Mouse (Mus musculus) macrophage (primary cell): ENCODE measurements at regions not wholly inside any gene's neighbourhood (a gene's known extent, or its start where the extent isn't known, plus 50 kb on each side); places are given as distances from the start of the nearest gene placed in this dataset.

Experiments
- H3K27ac ChIP-seq: fragments of 350-480 bp; formaldehyde crosslinking; 2 replicates; pipeline ENCODE4 v1.9.0; 2021
- H3K36me3 ChIP-seq: fragments of 350-480 bp; formaldehyde crosslinking; 2 replicates; pipeline ENCODE4 v1.9.0; 2021; ENCODE audit errors: inconsistent target
- H3K4me3 ChIP-seq: fragments of 350-480 bp; formaldehyde crosslinking; 2 replicates; pipeline ENCODE4 v1.9.0; 2021; ENCODE audit errors: inconsistent target
- H3K79me2 ChIP-seq: fragments of 350-480 bp; formaldehyde crosslinking; 2 replicates; pipeline ENCODE4 v1.9.0; 2021; ENCODE audit errors: inconsistent target
- WGBS: methylation state at CpG from one replicate; pipeline ENCODE4 v1.1.7; 2026; ENCODE audit warnings: inconsistent platforms; ENCODE audit not compliant: missing documents; 5-methylcytosine and 5-hydroxymethylcytosine counted together

DNA sequence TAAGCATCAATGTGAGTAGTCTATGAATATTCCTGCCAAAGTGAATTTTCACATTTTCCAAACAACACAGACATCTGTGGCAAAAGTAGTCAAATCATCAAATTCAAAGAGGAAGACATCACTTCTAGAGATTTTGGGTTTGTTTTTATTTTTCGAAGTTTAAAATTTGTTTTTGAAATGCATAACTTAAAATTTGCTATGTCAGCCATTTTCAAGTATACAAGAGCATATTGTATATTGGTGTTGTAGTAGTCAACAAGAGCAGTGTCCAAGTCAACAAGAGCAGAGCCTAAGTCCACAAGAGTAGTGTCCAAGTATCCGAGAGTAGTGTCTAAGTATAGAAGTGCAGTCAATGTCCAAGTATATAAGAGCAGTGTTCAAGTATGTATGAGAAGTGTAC, 107.9 kb upstream of the Tle4 start:
- Histone ChIP-seq H3K27ac (no peak overlapping the region), H3K36me3 (no peaks in the 10 kb centered on the region), H3K4me3 (no peak overlapping the region), H3K79me2 (no peaks in the 10 kb centered on the region)
- WGBS = 97% methylated on average over 2 of the region's 2 CpGs

DNA sequence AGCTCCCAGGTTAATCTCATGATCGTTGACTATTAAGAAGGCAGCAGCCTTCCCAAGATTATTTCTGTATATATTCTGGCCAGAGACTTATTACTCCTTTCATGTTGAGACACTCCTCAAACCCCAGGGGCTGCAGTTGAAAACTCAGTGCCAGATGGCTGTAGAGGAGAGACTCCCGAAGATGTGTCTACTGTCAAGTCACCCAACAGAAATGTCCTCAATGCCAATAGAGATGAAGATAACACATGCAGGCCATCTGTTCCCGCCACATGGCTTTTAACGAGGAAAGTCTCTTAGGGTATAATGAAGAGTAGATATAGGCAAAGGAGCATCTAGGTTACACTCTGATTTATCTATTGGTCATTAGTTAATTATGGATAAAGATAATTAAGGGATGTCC, 103.3 kb upstream of the Tle4 start:
- 96% methylated on average over 4 of the region's 4 CpGs for WGBS
- H3K36me3 ChIP-seq = no peaks in the 10 kb centered on the region

DNA sequence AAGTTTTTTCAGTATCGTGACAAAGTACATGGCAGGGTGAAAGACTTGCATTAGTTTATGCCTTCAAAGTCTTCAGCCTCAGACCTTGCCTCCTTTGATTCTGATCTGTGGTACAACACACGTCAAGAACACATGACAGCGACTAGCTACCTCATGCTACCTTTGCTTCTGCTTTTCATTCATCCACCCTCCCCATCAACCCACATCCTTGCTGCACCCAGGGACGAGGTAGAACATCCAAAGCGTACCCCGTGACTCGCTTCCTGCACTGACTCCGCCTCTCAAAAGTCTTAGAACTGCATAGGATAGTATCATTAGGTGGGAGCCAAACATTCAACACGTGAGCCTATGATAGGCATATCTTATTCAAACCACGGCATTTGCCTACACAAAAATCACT, 97.5 kb upstream of the Tle4 start:
- 54% methylated on average over 10 of the region's 10 CpGs for WGBS

More for the DNA sequence above, 103.3 kb upstream of the Tle4 start:
- Histone ChIP-seq H3K27ac (no peak overlapping the region), H3K4me3 (no peak overlapping the region), H3K79me2 (no peaks in the 10 kb centered on the region)

DNA sequence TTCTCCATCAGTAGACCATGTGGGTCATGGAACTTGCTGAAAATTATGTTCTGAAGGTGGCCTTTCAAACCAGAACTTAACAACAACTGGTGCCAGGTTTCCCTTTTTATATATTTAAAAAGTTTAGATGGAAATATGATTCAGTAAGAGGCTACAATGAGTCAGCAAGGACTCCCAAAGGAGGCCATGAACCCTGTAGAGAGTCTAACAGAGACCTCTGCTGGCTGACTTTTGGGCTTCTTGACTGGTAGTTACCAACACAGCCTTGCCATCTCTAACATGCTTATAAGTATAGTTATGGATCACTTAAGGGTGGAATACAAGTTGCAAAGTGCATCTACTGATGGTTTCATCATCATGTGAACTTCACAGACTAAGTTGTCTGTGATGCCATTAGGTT, 94.3 kb upstream of the Tle4 start:
- Histone ChIP-seq H3K36me3 (no peaks in the 10 kb centered on the region), H3K79me2 (no peaks in the 10 kb centered on the region), H3K4me3 (no peak overlapping the region), H3K27ac (no peak overlapping the region)

More for the DNA sequence above, 97.5 kb upstream of the Tle4 start:
- Histone ChIP-seq H3K4me3 (no peak overlapping the region), H3K36me3 (no peaks in the 10 kb centered on the region), H3K27ac (no peak overlapping the region), H3K79me2 (no peaks in the 10 kb centered on the region)

DNA sequence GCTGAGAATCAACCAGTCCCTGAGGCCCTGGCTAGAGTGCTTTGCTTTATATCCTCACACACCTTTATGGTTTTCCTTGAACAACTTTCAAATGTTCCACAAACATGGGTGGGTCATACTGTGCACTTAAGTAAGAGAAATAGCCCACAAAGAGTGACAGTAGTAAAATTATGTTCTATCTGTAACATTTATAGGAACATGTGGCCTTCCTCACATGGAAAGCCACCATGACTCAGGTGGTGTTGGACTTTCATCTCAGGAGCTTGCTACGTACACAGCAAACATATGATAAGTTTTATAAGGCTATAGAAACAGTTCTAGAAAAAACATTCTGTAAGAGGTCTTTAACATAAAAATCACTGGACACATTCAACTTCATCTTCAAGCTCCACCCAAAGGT, 87.8 kb upstream of the Tle4 start:
- Histone ChIP-seq H3K4me3 (no peak overlapping the region), H3K79me2 (no peaks in the 10 kb centered on the region), H3K27ac (no peak overlapping the region), H3K36me3 (no peaks in the 10 kb centered on the region)
- 100% methylated on average over 1 of the region's 1 CpGs for WGBS

DNA sequence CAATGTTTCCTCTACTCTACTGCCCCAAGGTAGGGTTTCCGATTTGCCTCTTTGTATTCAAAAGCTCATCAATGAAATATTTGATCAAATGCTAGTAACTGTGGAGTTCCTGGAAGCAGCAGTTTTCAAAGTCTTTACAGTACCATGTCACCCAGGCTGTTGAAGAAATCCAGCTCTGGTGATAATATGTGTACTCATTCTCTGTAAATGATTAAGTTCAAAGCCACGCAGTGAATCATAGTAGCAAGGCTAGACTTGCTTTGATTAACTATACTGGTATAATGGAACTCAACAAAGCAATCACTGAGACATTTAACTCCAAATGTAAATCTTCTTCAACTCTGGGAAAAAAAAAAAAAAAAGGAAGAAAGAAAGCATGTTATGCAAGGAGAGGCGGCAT, 86.8 kb upstream of the Tle4 start:
- Histone ChIP-seq H3K36me3 (no peaks in the 10 kb centered on the region), H3K4me3 (no peak overlapping the region), H3K27ac (no peak overlapping the region), H3K79me2 (no peaks in the 10 kb centered on the region)
- 81% methylated on average over 3 of the region's 3 CpGs for WGBS

DNA sequence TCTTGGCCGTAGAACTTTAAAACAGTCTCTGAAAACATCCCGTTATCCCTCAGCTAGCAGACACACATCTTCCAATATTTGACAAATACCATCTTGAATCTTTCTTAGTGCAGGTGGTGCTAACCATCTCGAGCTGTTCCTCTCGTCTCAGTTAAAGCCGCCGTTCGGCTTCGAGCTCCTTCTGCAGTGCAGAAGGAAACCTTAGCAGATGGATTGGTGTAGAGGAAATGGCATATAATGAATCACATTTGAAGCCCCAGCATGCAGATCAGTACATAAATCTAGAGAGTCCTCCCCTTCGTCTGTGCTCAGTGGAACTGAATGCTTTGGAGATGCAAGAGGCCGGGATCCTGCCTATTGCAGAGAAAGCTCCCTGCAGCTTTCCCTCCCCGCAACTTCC, 83.5 kb upstream of the Tle4 start:
- no peak overlapping the region for H3K27ac ChIP-seq
- no peaks in the 10 kb centered on the region for H3K36me3 ChIP-seq
- no peaks in the 10 kb centered on the region for H3K79me2 ChIP-seq
- H3K4me3 ChIP-seq = no peak overlapping the region
- 47% methylated on average over 11 of the region's 11 CpGs for WGBS

DNA sequence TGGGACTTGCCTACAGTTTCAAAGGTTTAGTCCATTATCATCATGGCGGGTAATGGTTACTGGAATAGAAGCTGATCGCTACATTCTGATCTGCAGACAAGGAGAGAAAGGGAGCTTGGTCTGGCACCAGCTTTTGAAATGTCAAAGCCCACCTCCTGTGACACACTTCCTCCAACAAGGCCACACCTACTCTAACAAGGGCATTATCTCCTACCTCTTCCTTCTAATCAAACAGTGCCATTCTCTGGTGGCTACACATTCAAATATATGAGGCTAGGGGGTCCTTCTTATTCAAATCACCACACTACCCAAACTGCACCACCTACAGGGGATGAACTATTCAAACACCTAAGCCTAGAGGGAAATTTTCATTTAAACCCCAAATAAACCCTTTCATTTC, 81.9 kb upstream of the Tle4 start:
- Histone ChIP-seq H3K4me3 (no peak overlapping the region), H3K27ac (no peak overlapping the region), H3K36me3 (no peaks in the 10 kb centered on the region), H3K79me2 (no peaks in the 10 kb centered on the region)
- WGBS = 93% methylated on average over 2 of the region's 2 CpGs

DNA sequence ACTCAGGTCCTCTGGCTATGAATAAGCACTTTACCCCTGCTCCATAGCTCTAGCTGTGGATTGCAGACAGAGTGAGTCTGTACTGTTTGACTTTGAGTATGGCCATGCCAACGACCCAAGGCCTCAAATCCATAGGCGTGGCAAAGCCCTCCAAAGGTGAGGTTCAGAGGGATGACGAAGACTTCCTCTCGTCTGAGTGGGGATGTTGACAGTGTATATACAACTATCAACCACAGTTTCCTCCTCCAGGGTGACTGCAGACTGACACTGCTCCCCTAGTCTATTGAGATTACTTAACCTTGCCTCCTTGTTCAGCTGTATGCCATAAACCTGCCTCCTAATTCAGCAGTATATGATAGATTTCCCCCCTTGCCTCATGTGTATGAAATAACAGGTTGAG, 80.7 kb upstream of the Tle4 start:
- Histone ChIP-seq H3K27ac (no peak overlapping the region), H3K4me3 (no peak overlapping the region), H3K36me3 (no peaks in the 10 kb centered on the region), H3K79me2 (no peaks in the 10 kb centered on the region)
- WGBS = 39% methylated on average over 2 of the region's 4 CpGs

DNA sequence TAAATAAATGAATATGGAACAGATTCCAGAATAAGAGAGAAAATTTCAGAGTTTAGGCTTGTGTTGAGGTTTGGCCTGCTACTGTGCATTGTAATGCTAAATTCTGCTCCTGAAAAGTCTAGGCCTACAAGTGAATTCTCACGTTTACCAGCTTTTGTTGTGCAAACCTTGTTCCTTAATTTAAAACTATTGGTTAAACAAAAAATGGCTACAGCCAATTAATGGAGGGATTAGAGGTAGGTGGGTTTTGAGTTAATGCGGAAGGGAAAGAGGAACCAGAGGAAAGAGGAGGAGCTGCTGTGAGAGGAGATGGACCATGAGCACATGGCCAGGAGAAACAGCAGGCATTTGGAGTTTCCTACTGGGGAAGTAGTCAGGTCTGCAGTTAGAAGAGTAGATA, 79.1 kb upstream of the Tle4 start:
- H3K36me3 ChIP-seq = no peaks in the 10 kb centered on the region
- no peaks in the 10 kb centered on the region for H3K79me2 ChIP-seq
- 11% methylated on average over 2 of the region's 2 CpGs for WGBS
- no peak overlapping the region for H3K4me3 ChIP-seq
- H3K27ac ChIP-seq = no peak overlapping the region

DNA sequence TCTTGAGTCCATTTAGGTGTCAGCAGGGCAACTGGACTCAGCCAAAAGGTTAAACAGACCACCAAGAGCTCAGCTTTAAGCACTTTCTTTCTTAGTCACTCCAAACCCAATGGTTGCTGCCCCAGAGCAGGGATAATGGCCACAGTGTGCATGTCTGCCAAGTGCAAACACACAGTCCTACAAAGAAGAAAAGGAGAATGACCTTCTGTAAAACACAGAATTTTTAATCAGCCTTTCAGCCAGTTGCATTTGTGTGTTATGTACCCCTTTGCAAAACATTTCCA, 72.9 kb upstream of the Tle4 start:
- Histone ChIP-seq H3K36me3 (no peaks in the 10 kb centered on the region), H3K4me3 (no peak overlapping the region), H3K27ac (no peak overlapping the region), H3K79me2 (no peaks in the 10 kb centered on the region)

DNA sequence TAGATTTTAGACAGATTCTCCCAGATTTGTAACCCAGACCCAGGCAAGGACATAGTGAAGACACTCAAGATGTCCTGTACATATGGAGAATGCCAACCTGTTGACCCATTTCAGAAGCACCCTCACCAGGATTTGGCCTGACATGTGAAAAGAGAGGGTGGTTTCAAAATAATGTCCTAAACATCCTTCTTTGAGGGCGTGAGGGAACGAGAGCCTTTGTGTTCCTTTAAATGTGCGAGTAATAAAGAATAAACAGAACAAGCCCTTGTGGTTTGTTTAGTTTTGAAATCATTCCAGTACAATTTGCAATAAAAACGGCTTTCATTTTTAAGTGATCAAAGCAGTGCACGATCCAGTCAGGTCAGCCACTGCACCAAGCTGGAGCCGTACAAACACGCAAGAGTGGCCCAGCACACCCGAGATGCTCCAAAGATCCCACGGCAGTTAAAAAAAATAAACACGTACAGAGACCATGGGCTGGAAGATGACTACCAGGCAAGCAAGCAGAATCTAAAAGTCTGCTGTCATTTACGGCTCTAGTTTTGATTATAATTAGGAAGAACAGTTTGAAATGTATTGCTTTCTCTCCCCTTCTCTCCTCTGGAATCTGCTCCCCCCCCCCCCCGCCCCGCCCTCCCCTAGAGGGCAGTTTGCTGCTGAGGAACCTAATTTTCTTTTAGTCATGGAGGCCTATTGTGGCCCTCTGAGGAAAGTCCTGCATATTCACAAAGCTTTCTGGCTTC, 72.4 kb upstream of the Tle4 start:
- no peaks in the 10 kb centered on the region for H3K36me3 ChIP-seq
- H3K27ac ChIP-seq = no peak overlapping the region
- 32% methylated on average over 13 of the region's 13 CpGs for WGBS
- no peak overlapping the region for H3K4me3 ChIP-seq
- H3K79me2 ChIP-seq = no peaks in the 10 kb centered on the region

DNA sequence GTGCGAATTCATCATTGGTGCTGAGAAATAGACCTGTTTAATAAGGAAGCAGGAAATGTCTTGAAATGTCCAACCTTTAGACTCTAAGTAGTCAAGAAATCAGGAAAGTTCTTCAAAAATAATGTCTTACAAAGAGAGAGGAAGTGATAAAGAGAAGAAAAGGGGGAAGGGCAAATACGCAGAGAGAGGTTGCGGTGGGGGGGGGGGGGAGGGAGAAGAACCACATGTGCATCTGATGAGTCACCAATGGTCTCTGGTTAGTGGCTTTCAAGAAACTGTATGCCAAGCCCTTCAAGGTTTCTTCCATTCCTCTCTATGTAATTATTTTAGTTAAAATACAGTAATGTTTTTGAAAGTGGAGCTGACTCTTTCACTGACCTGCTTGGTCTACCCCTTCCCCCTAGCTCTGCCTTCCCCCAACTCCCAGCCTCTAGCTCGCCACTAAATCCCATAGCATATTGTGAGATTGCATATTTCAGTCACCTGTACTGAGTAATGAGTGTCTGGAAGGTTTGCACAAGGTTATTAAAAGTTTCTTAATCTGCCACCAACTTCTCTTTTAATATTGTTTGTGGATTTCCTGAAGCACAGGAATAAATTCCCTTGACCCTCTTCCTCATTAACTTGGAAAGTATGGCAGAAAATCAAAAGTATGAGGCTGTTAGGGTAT, 70.8 kb upstream of the Tle4 start:
- Histone ChIP-seq H3K4me3 (no peak overlapping the region), H3K36me3 (no peaks in the 10 kb centered on the region), H3K79me2 (no peaks in the 10 kb centered on the region), H3K27ac (peak overlapping the region; percentile 19; the same call in 1 of the 2 replicates)
- 23% methylated on average over 4 of the region's 4 CpGs for WGBS

DNA sequence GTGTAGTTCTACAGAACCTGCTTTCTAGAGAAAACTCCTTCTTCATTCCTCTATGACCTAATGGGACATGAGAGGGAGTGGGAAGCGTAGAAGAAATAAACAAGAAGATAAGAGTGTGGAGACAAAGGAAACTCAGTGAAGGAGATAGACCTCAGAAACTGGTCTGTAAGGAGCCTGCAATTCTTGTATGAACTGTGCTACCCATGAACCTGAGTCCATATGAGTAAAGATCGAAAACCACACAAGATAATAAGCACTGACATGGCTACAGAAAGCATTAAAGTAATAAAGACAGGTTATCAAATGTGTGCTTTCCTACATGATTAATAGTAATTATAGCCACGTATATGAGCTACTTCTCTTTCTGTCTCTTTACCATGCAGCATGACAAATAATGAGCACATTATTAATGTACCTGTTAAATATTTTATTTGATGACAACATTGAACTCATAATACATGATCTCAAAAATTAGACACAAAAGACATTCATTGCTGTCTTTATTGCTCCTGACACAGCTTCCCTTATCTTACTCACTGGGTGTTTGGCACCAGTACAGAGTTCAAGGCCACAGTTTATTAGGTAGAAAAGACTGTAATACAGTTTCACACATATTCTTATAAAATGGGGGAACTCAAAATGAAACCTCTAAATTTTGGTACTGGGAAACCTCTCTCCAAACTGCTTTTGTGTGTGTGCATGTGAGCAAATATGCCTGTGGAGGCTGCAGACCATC, 67.0 kb upstream of the Tle4 start:
- H3K27ac ChIP-seq = no peak overlapping the region
- H3K36me3 ChIP-seq = no peaks in the 10 kb centered on the region
- no peak overlapping the region for H3K4me3 ChIP-seq
- no peaks in the 10 kb centered on the region for H3K79me2 ChIP-seq
- 97% methylated on average over 3 of the region's 3 CpGs for WGBS

DNA sequence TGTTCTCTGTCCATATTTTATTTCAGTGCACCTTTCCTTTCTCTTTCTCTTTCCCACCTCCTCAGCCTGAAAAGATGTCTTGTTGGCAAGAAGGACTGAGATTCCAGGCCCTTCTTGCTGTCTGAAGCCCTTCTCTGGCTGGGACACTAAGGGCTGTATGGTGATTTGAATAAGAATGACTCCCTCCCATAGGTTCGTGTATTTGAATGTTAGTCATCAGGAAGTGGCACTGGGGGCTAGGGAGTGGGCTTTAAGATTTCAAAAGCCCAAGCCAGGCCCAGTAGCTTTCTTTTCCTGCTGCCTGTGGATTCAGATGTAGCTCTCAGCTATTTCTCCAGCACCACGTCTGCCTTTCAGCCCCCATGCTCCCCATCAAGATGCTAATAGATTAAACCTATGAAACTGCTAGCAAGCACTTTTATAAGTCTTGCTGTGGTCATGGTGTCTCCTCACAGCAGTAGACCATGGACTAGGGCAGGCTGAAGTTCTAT, 66.3 kb upstream of the Tle4 start:
- 65% methylated on average over 2 of the region's 2 CpGs for WGBS
- no peaks in the 10 kb centered on the region for H3K36me3 ChIP-seq
- no peaks in the 10 kb centered on the region for H3K79me2 ChIP-seq
- H3K4me3 ChIP-seq = no peak overlapping the region
- no peak overlapping the region for H3K27ac ChIP-seq
